In the genomic region with DNA sequence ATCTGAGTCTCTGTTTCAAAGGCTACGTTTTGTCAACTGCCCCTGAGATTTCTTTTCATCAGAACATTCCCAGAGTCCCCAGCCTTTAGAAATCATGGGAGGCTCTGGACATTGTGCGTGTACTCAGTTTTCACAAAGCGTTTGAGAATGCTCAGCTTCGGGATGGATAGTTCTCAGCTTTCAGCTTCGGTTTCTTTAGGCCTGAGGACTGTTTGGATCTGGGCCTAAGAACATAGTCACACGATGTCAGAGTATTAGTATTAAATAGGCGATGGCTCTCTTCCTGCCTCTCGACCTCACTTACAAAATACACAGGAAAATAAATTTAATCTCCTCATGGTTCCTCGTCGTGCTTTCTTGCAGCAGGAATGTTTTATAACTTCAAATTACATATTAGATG, we compare ENCODE assay signal across 16 mouse cellular contexts.
"Had no signal": no experiment of that assay in that cellular context is flagged by ENCODE, and none has a peak within 500 bp of the region (broad histone marks: within the 10 kb centered on the region; RNA-seq: fewer than 3 reads in every experiment).

No protein-coding gene starts in this region.

- ATAC-seq: liver, embryonic 12.5 days had no signal

- H3K9ac ChIP-seq: kidney, embryonic 15.5 days; liver, embryonic 12.5 days; liver, embryonic 15.5 days had no signal

- H3K36me3 ChIP-seq: kidney, embryonic 15.5 days; liver, embryonic 12.5 days; liver, embryonic 15.5 days had no signal

- H3K4me1 ChIP-seq: kidney, embryonic 15.5 days; liver, embryonic 12.5 days; liver, embryonic 15.5 days had no signal

- H3K4me3 ChIP-seq: kidney, embryonic 15.5 days; liver, embryonic 12.5 days; liver, embryonic 15.5 days had no signal

- H3K27ac ChIP-seq: kidney, embryonic 15.5 days; liver, embryonic 12.5 days; liver, embryonic 15.5 days had no signal

- H3K4me2 ChIP-seq: kidney, embryonic 15.5 days; liver, embryonic 12.5 days; liver, embryonic 15.5 days; midbrain, embryonic 11.5 days had no signal

- DNase-seq: kidney, adult 2 months; kidney, postnatal 14 days; kidney, postnatal 4 days; layer of hippocampus, adult 9-11 months; liver; lung, adult 2 months; lung, postnatal 14 days; lung, postnatal 4 days; midbrain, embryonic 14.5 days; thymus, adult 18-20 months; thymus, postnatal 14 days; thymus, postnatal 4 days had no signal

- H3K9me3 ChIP-seq: kidney, embryonic 15.5 days; liver, embryonic 12.5 days; liver, embryonic 15.5 days had no signal

- H3K27me3 ChIP-seq: kidney, embryonic 15.5 days; liver, embryonic 12.5 days; liver, embryonic 15.5 days had no signal
